Mouse (Mus musculus) heart, postnatal 36 days (tissue): ENCODE measurements at regions not wholly inside any gene's neighbourhood (a gene's known extent, or its start where the extent isn't known, plus 50 kb on each side); places are given as distances from the start of the nearest gene placed in this dataset.
A peak's percentile ranks its signal among the peaks of the same experiment; 100 is the strongest.

Source experiments
- DNase-seq, 2 experiments: peaks; one replicate each; pipeline ENCODE4 v3.0.0; 2021 to 2022
- intact Hi-C: fragments of 180-260 bp; cut with DNase I; formaldehyde crosslinking; loops from one replicate; pipeline ENCODE4 v1.15.1; 2025

GRCm38 (mm10) chr12:12820668-12821351 is 120.9 kb downstream of the Mycn start:
- intact Hi-C loops: no loop called here
- no peak for DNase-seq

- DNase-seq: no peak
- intact Hi-C loops: no loop called here
These were observed 122.0 kb downstream of the Mycn start for GRCm38 (mm10) chr12:12819746-12820145.

GRCm38 (mm10) chr12:12814693-12815092 is 127.0 kb downstream of the Mycn start:
- intact Hi-C loops: no loop called here
- no peak for DNase-seq

- DNase-seq: no peak
- intact Hi-C loops: no loop called here
These were observed 128.8 kb downstream of the Mycn start for GRCm38 (mm10) chr12:12812873-12813272.

- intact Hi-C loops: loop anchor here (2.0 kb wide), 1 partner anchor 94 kb away; no protein-coding TSS in a partner anchor
- DNase-seq: no peak
These were observed 130.8 kb downstream of the Mycn start for GRCm38 (mm10) chr12:12810943-12811342.

GRCm38 (mm10) chr12:12810159-12810885 is 131.4 kb downstream of the Mycn start:
- intact Hi-C loops: loop anchor here (2.0 kb wide), 1 partner anchor 94 kb away; no protein-coding TSS in a partner anchor
- peak; percentile 65 to 66 for DNase-seq

- intact Hi-C loops: no loop called here
- DNase-seq: no peak
These were observed 133.6 kb downstream of the Mycn start for GRCm38 (mm10) chr12:12808120-12808519.

- intact Hi-C loops: no loop called here
- no peak for DNase-seq
These were observed 138.1 kb downstream of the Mycn start for GRCm38 (mm10) chr12:12803602-12804001.

- DNase-seq: no peak
- intact Hi-C loops: no loop called here
These were observed 139.3 kb downstream of the Mycn start for GRCm38 (mm10) chr12:12802396-12802795.

- DNase-seq: no peak
- intact Hi-C loops: no loop called here
These were observed 140.0 kb downstream of the Mycn start for GRCm38 (mm10) chr12:12801700-12802099.

GRCm38 (mm10) chr12:12800120-12800519 is 141.6 kb downstream of the Mycn start:
- intact Hi-C loops: no loop called here

GRCm38 (mm10) chr12:12789052-12789451 is 152.7 kb downstream of the Mycn start:
- intact Hi-C loops: loop anchor here (10.0 kb wide), 1 partner anchor 364 kb away; no protein-coding TSS in a partner anchor
- no peak for DNase-seq

More at GRCm38 (mm10) chr12:12800120-12800519, 141.6 kb downstream of the Mycn start:
- DNase-seq: no peak

- intact Hi-C loops: loop anchor here (10.0 kb wide), 1 partner anchor 364 kb away; no protein-coding TSS in a partner anchor
- DNase-seq: no peak
These were observed 153.4 kb downstream of the Mycn start for GRCm38 (mm10) chr12:12788263-12788852.

- intact Hi-C loops: loop anchor here (10.0 kb wide), 1 partner anchor 363 kb away; no protein-coding TSS in a partner anchor
- no peak for DNase-seq
These were observed 154.0 kb downstream of the Mycn start for GRCm38 (mm10) chr12:12787608-12788262.

GRCm38 (mm10) chr12:12787161-12787560 is 154.6 kb downstream of the Mycn start:
- DNase-seq: no peak
- intact Hi-C loops: loop anchor here (10.0 kb wide), 1 partner anchor 362 kb away; no protein-coding TSS in a partner anchor

- intact Hi-C loops: loop anchor here (5.0 to 10.0 kb wide), 2 partner anchors 158 to 359 kb away; partner anchors contain the start of gene Mycn
- no peak for DNase-seq
These were observed 157.8 kb downstream of the Mycn start for GRCm38 (mm10) chr12:12783699-12784605.

- intact Hi-C loops: loop anchor here (5.0 to 10.0 kb wide), 2 partner anchors 161 to 357 kb away; partner anchors contain the start of gene Mycn
- DNase-seq: no peak
These were observed 160.2 kb downstream of the Mycn start for GRCm38 (mm10) chr12:12781526-12781925.

GRCm38 (mm10) chr12:12778563-12779256 is 163.0 kb downstream of the Mycn start:
- intact Hi-C loops: loop anchor here (5.0 kb wide), 1 partner anchor 439 kb away; no protein-coding TSS in a partner anchor
- no peak for DNase-seq

GRCm38 (mm10) chr12:12777422-12777821 is 164.3 kb downstream of the Mycn start:
- intact Hi-C loops: loop anchor here (5.0 kb wide), 1 partner anchor 440 kb away; no protein-coding TSS in a partner anchor
- DNase-seq: no peak
